Mouse (Mus musculus) liver, postnatal 0 days (tissue): ENCODE data around the gene Plxdc2. TPM values are rescaled to one million over a fixed set of nuclear protein-coding genes. Genes with fewer than 3 reads are reported as not detected.

Experiments
- ATAC-seq: fragments of 200-750 bp; cut with Nextera tagmentation; 2 replicates; pipeline ENCODE4 v1.8.0; 2017; ENCODE audit warnings: mild to moderate bottlenecking, moderate library complexity
- DNase-seq: peaks from one replicate; pipeline ENCODE4 v3.0.0-alpha.2; 2016
- H3K27ac ChIP-seq: fragments of 300-500 bp; sonication (generic); 2 replicates; pipeline ENCODE4 v1.5.1; 2014; ENCODE audit warnings: antibody characterized with exemption, moderate library complexity, mild to moderate bottlenecking, low read depth
- H3K27me3 ChIP-seq: fragments of 300-500 bp; sonication (generic); 2 replicates; pipeline ENCODE4 v1.6.1; 2014; ENCODE audit warnings: low read length, control low read depth, mixed read lengths; ENCODE audit not compliant: insufficient read depth
- H3K36me3 ChIP-seq: fragments of 300-500 bp; sonication (generic); replicated peaks from 2 replicates; pipeline ENCODE4 v1.6.1; 2014; ENCODE audit warnings: mild to moderate bottlenecking, control low read depth, low read length, moderate library complexity, mixed read lengths; ENCODE audit not compliant: insufficient read depth
- H3K4me1 ChIP-seq: fragments of 300-500 bp; sonication (generic); 2 replicates; pipeline ENCODE4 v1.6.1; 2014; ENCODE audit warnings: antibody characterized with exemption, mild to moderate bottlenecking, control low read depth; ENCODE audit not compliant: insufficient read depth
- H3K4me2 ChIP-seq: fragments of 300-500 bp; sonication (generic); 2 replicates; pipeline ENCODE4 v1.6.1; 2014; ENCODE audit warnings: low read depth, mild to moderate bottlenecking, low read length, moderate library complexity, mixed read lengths
- H3K4me3 ChIP-seq: fragments of 300-500 bp; sonication (generic); 2 replicates; pipeline ENCODE4 v1.5.1; 2014; ENCODE audit warnings: low read depth, low read length
- H3K9ac ChIP-seq: fragments of 300-500 bp; sonication (generic); replicated peaks from 2 replicates; pipeline ENCODE4 v1.6.1; 2014; ENCODE audit warnings: mild to moderate bottlenecking, moderate library complexity
- H3K9me3 ChIP-seq: fragments of 300-500 bp; sonication (generic); 2 replicates; pipeline ENCODE4 v1.6.1; 2016; ENCODE audit warnings: mild to moderate bottlenecking, control low read depth, low read length, mixed read lengths
- CTCF ChIP-seq: sonication (generic); IDR thresholded peaks from 2 replicates; pipeline ENCODE4 v1.5.1; 2016; ENCODE audit warnings: antibody characterized with exemption, low read depth
- EP300 ChIP-seq: IDR thresholded peaks from 2 replicates; pipeline ENCODE4 v1.6.1; 2016; ENCODE audit warnings: antibody characterized with exemption, low read depth, mild to moderate bottlenecking
- WGBS: fragments of 180-500 bp; shearing (Covaris S2); extraction: QIAGEN DNeasy Blood & Tissue Kit; methylation state at CpG from one replicate; pipeline ENCODE4 v1.1.7; 2014; ENCODE audit not compliant: insufficient replicate concordance; 5-methylcytosine and 5-hydroxymethylcytosine counted together
- polyA plus RNA-seq: library from polyadenylated mRNA; unstranded; fragments of >200 nt; fragmentation: Nextera tagmentation; extraction: Ambion mirVana; gene quantifications from 2 replicates; pipeline ENCODE4 v1.2.1, GENCODE M21; 2015

Gene Plxdc2
- polyA plus RNA-seq, 1 experiment from 2014 or later, result 0.81 TPM

DNA sequence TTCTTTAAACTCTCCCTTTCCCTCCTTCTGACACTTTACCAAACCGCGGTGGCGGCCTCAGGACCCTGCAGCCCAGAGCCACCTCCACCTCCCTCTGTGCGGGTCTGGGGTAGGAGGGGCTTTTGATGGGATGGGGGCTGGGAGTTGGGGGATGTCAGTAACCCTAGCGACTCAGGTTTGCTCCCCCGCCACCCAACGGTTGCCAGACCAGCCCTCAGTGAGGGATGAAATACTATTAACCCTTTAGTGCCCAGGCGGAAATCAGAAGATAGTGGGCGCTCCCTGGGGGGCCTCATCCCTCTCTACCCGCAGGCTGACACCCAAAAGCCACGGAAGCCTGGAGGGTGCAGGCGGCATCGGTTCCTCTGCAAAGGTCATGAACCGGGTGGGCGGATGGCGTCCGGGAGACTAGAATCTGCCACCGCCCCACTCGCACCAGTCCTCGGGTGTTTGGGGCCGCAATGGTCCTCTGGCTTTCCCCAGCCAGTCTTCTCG lies 446 bp upstream of the Plxdc2 start:
- Histone ChIP-seq H3K9ac (no peak overlapping the region; the same call in 1 of the 2 replicates), H3K9me3 (no peaks in the 10 kb centered on the region), H3K4me3 (peak overlapping the region; percentile 54), H3K27ac (no peak overlapping the region), H3K27me3 (peaks cover 24% of the 10 kb centered on the region), H3K4me1 (peaks cover 5% of the 10 kb centered on the region; the same call in 1 of the 2 replicates), H3K4me2 (peak overlapping the region; percentile 75), H3K36me3 (no peaks in the 10 kb centered on the region)
- ATAC-seq, result 0 out of 2 replicates have a peak, but pooled peaks have one; percentile 23
- WGBS, result 1% methylated on average over 22 of the region's 22 CpGs
- no peak for DNase-seq
- TF ChIP-seq CTCF (no peak), EP300 (no peak)

DNA sequence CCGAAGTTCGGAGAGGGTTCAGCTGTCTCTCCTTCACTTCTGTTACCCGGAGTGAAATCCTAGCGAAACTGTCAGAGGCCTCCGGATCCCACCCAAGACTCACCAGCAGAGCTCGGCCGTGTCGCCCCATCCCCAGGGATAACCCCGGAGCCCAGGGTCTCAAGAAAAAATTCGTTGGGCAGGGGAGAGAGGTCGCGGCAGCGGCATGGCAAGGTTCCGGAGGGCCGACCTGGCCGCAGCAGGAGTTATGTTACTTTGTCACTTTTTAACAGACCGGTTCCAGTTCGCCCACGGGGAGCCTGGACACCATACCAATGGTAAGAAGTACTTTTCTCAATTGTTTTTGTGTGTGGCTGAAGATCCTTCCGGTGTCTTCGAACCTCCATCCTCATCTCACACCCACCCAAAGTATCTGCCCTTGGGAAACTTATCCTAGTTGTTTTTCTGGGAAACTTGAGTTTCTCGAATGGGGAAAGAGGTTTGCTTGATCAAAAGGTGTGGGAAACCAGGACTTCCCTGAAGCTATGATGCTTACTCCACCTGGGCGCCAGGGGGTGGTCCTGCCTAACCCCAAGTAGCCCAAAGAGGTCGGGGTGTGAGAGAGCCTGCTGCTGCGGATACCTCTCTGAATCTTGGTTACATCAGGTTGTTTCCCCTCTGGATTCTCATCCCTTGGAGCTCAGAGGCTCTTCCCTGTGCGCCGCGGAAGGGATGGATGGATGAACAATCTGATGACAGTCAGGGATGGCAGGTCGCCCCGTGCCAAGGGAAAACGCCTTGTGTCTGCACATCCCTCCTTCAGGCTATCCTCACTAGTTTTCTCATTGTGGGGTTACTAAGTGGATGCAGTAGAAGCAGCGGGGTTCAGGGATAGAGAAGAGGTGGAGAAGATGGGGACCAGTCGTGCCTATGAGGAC lies 1.1 kb downstream of the Plxdc2 start:
- no peak overlapping the region for H3K9ac ChIP-seq
- peak overlapping the region; percentile 75 for H3K4me2 ChIP-seq
- no peak overlapping the region for H3K27ac ChIP-seq
- DNase-seq (no peak), ATAC-seq (no peak)
- H3K4me3 ChIP-seq, result peak overlapping the region; percentile 54
- H3K36me3 ChIP-seq, result no peaks in the 10 kb centered on the region
- H3K27me3 ChIP-seq, result peaks cover 24% of the 10 kb centered on the region
- TF ChIP-seq CTCF (no peak), EP300 (no peak)
- no peaks in the 10 kb centered on the region for H3K9me3 ChIP-seq
- peaks cover 5% of the 10 kb centered on the region; the same call in 1 of the 2 replicates for H3K4me1 ChIP-seq
- 5% methylated on average over 33 of the region's 33 CpGs for WGBS

- ATAC-seq, result no peak
- Histone ChIP-seq H3K27ac (no peak overlapping the region), H3K9me3 (no peaks in the 10 kb centered on the region), H3K4me3 (no peak overlapping the region), H3K9ac (no peak overlapping the region), H3K4me1 (peaks cover 5% of the 10 kb centered on the region; the same call in 1 of the 2 replicates), H3K4me2 (no peak overlapping the region; the same call in 1 of the 2 replicates), H3K36me3 (no peaks in the 10 kb centered on the region), H3K27me3 (peaks cover 24% of the 10 kb centered on the region)
- TF ChIP-seq CTCF, result no peak
- no peak for TF ChIP-seq EP300
- no peak for DNase-seq
- WGBS, result 40% methylated on average over 1 of the region's 1 CpGs
These were observed 1.8 kb downstream of the Plxdc2 start for GRCm38 (mm10) chr2:16357946-16358345.

- Histone ChIP-seq H3K4me3 (no peak overlapping the region), H3K36me3 (no peaks in the 10 kb centered on the region), H3K27me3 (peaks cover 24% of the 10 kb centered on the region), H3K4me2 (no peak overlapping the region), H3K9me3 (no peaks in the 10 kb centered on the region), H3K4me1 (peaks cover 5% of the 10 kb centered on the region; the same call in 1 of the 2 replicates), H3K27ac (no peak overlapping the region), H3K9ac (no peak overlapping the region)
- WGBS, result 28% methylated on average over 3 of the region's 3 CpGs
- ATAC-seq (no peak), DNase-seq (no peak)
- TF ChIP-seq EP300, result no peak
- peak; percentile 46 for TF ChIP-seq CTCF
These were observed 3.3 kb downstream of the Plxdc2 start for GRCm38 (mm10) chr2:16359341-16359928.

DNA sequence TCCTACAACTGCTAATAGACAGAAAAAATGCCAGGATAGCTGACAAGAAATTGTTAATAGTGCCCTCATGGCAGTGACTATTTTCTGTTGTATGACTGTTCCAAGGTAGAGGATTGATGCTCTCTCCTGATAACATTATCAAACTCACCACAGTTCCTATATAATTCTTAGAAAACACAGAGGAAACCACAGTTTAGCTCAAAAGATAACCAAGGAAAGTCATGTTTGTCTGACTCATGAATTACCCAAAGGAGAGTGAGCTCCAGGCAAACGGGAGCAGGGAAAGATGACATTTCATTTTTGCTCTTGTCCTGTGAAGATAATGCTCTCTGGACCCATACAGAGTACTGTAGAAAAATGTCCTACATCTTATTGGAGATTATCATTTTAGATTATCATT lies 8.6 kb downstream of the Plxdc2 start:
- H3K4me1 ChIP-seq, result no peaks in the 10 kb centered on the region
- no peak overlapping the region for H3K9ac ChIP-seq
- H3K27ac ChIP-seq, result no peak overlapping the region
- 34% methylated on average over 1 of the region's 1 CpGs for WGBS
- DNase-seq (no peak), ATAC-seq (no peak)
- H3K4me3 ChIP-seq, result no peak overlapping the region
- TF ChIP-seq EP300, result no peak
- TF ChIP-seq CTCF, result no peak
- H3K27me3 ChIP-seq, result no peaks in the 10 kb centered on the region
- H3K9me3 ChIP-seq, result no peaks in the 10 kb centered on the region
- no peak overlapping the region for H3K4me2 ChIP-seq
- H3K36me3 ChIP-seq, result no peaks in the 10 kb centered on the region

DNA sequence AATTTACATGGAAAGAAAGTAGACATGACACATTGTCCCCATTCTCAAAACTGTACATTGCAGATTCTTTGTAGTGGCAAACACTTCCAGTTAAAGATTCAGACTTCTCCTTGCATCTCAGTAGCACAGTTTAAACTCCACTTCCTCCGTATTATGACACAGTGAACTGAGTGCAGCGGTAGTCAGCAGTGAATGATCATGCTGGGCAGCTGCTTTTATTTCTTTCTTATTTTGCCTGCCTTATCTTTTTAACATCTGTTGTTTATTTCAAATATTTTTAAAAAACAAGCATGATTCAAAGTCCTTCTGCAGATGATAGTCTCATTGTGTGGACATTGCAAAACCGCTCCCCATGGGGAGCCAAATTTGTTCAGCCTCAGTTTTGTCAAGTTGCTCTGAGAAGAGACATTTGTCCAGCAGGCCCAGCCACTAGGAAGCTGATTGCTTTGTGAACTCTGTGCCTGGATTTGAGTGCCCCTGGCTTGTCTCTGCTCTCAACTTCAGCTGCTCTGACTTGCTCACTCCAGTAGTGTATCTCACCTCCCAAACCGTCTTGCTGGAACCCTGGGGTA lies 9.8 kb downstream of the Plxdc2 start:
- Histone ChIP-seq H3K4me3 (no peak overlapping the region), H3K4me2 (no peak overlapping the region), H3K27ac (no peak overlapping the region), H3K4me1 (no peaks in the 10 kb centered on the region), H3K9ac (no peak overlapping the region), H3K27me3 (no peaks in the 10 kb centered on the region), H3K36me3 (no peaks in the 10 kb centered on the region), H3K9me3 (no peaks in the 10 kb centered on the region)
- DNase-seq, result no peak
- 42% methylated on average over 4 of the region's 4 CpGs for WGBS
- no peak for TF ChIP-seq EP300
- TF ChIP-seq CTCF, result no peak
- ATAC-seq, result no peak
